Mouse (Mus musculus) heart, adult 2 months (tissue): ENCODE data around the gene Unc13d. TPM values are rescaled to one million over a fixed set of nuclear protein-coding genes. Genes with fewer than 3 reads are reported as not detected.

Experiments used
- DNase-seq, 2 experiments: peaks; one replicate each; pipeline ENCODE4 v3.0.0; 2021
- H3K27ac ChIP-seq: fragments of 200-600 bp; 2 replicates; pipeline ENCODE4 v1.8.1; 2022
- H3K27me3 ChIP-seq: fragments of 200-500 bp; 2 replicates; pipeline ENCODE4 v1.6.1; 2012; ENCODE audit warnings: mild to moderate bottlenecking, low read length, inconsistent platforms, mixed read lengths; ENCODE audit not compliant: control insufficient read depth, insufficient read depth
- H3K36me3 ChIP-seq: fragments of 200-500 bp; 2 replicates; pipeline ENCODE4 v1.6.1; 2012; ENCODE audit warnings: low read length, inconsistent platforms; ENCODE audit not compliant: control insufficient read depth, insufficient read depth
- H3K4me1 ChIP-seq: fragments of 200-500 bp; 2 replicates; pipeline ENCODE4 v1.6.1; 2011; ENCODE audit warnings: low read length; ENCODE audit not compliant: control insufficient read depth, insufficient read depth
- H3K4me3 ChIP-seq: fragments of 200-600 bp; 2 replicates; pipeline ENCODE4 v1.8.1; 2022
- H3K79me2 ChIP-seq: fragments of 200-500 bp; replicated peaks from 2 replicates; pipeline ENCODE4 v1.6.1; 2012; ENCODE audit warnings: mild to moderate bottlenecking, inconsistent platforms, low read length, moderate library complexity, mixed read lengths; ENCODE audit not compliant: control insufficient read depth, insufficient read depth
- H3K9ac ChIP-seq: fragments of 200-500 bp; 2 replicates; pipeline ENCODE4 v1.6.1; 2012; ENCODE audit warnings: low read depth, mild to moderate bottlenecking, control low read depth, inconsistent platforms, low read length, mixed read lengths
- CTCF ChIP-seq: fragments of 200-600 bp; IDR thresholded peaks from 2 replicates; pipeline ENCODE4 v1.8.1; 2022; ENCODE audit warnings: antibody characterized with exemption, mild to moderate bottlenecking, moderate library complexity
- EP300 ChIP-seq: fragments of 200-500 bp; IDR thresholded peaks from 2 replicates; pipeline ENCODE4 v1.6.1; 2011; ENCODE audit warnings: low read depth, low read length, control low read depth; ENCODE audit not compliant: insufficient read depth
- POLR2A ChIP-seq: fragments of 200-500 bp; IDR thresholded peaks from 2 replicates; pipeline ENCODE4 v1.6.1; 2011; ENCODE audit warnings: mild to moderate bottlenecking, low read depth, low read length, control low read depth; ENCODE audit not compliant: insufficient read depth
- WGBS: fragments of 180-500 bp; shearing (Covaris S2); methylation state at CpG from one replicate; pipeline ENCODE4 v1.1.7; 2018; 5-methylcytosine and 5-hydroxymethylcytosine counted together
- intact Hi-C: fragments of 180-260 bp; cut with DNase I; formaldehyde crosslinking; loops from one replicate; pipeline ENCODE4 v1.15.1; 2025
- polyA plus RNA-seq: library from polyadenylated mRNA; depleted of rRNA; stranded (reverse); fragments of >200 nt; gene quantifications from 2 replicates; pipeline ENCODE4 v1.2.3, GENCODE M21; 2012
- total RNA-seq, 2 experiments: library from RNA; stranded (reverse); gene quantifications; 2 replicates each; pipeline ENCODE4 v1.2.3; 2021

Gene Unc13d
- total and polyA plus RNA-seq, 3 experiments = 0.55 to 1.7 (median 1.5) TPM

- DNase-seq = no peak
- no peaks in the 10 kb centered on the region; the same call in 1 of the 2 replicates for H3K79me2 ChIP-seq
- no peak overlapping the region for H3K9ac ChIP-seq
- TF ChIP-seq EP300 = no peak
- TF ChIP-seq POLR2A = no peak
- TF ChIP-seq CTCF = peak; percentile 54
- peak overlapping the region; percentile 98 for H3K27ac ChIP-seq
- intact Hi-C loops = loop anchor here (2.0 kb wide), 1 partner anchor 16 kb away; no protein-coding TSS in a partner anchor
- peaks cover 11% of the 10 kb centered on the region for H3K4me1 ChIP-seq
- 80% methylated on average over 4 of the region's 4 CpGs for WGBS
- no peaks in the 10 kb centered on the region for H3K27me3 ChIP-seq
- no peaks in the 10 kb centered on the region; the same call in 1 of the 2 replicates for H3K36me3 ChIP-seq
- peak overlapping the region; percentile 65; the same call in 1 of the 2 replicates for H3K4me3 ChIP-seq
These were observed 33.3 kb upstream of the Unc13d start for GRCm38 (mm10) chr11:116111067-116111466.

DNA sequence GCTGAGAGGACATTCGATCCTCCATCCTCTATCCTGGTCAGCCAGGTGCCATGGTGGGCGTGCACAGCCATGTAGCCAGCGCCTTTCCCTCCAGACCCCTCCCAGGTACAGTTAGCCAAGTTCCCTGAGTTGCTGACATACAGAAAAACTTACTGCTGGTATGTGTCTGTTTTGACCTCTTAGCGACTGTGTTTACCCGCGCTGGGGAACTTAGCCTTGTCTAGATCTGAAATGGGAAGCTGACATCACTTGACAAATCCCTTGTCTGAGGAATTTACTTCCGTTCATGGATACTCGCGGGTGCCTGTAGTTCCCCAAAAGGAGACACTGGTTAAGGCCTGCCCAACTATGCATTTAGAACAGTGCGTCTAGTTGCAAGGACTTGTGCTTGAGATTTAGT is 32.8 kb upstream of the Unc13d start:
- Histone ChIP-seq H3K9ac (peak overlapping the region; percentile 96), H3K27ac (peak overlapping the region; percentile 98), H3K36me3 (no peaks in the 10 kb centered on the region; the same call in 1 of the 2 replicates), H3K27me3 (no peaks in the 10 kb centered on the region), H3K79me2 (no peaks in the 10 kb centered on the region; the same call in 1 of the 2 replicates), H3K4me3 (peak overlapping the region; percentile 65), H3K4me1 (peaks cover 11% of the 10 kb centered on the region)
- no peak for TF ChIP-seq EP300
- DNase-seq = no peak
- intact Hi-C loops = loop anchor here (2.0 kb wide), 1 partner anchor 16 kb away; no protein-coding TSS in a partner anchor
- 7% methylated on average over 10 of the region's 10 CpGs for WGBS

DNA sequence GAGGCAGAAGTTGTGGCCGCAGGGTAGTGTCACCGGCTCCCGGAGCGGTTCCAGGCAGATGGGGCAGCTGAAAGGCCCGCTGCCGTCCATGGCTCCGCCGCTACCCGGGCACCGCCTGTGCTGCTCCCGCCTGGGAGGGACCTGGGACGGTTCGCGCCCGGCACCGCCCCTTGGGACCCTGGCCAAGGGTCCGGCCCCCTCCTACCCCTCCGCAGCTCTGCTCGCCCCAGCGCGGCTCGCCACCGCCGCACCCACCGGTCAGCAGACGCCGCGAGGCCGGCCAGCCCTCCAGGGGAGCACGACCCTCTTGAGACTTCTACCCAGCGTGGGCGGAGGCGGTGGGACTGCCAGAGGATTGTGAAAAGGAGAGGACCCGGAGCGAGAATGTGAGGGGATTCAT is 32.4 kb upstream of the Unc13d start:
- H3K27ac ChIP-seq = peak overlapping the region; percentile 98
- WGBS = under 1% methylated on average over 35 of the region's 35 CpGs
- peaks cover 11% of the 10 kb centered on the region for H3K4me1 ChIP-seq
- H3K36me3 ChIP-seq = no peaks in the 10 kb centered on the region; the same call in 1 of the 2 replicates
- no peaks in the 10 kb centered on the region for H3K27me3 ChIP-seq
- no peaks in the 10 kb centered on the region; the same call in 1 of the 2 replicates for H3K79me2 ChIP-seq
- peak; percentile 93 to 95 for DNase-seq
- intact Hi-C loops = loop anchor here (2.0 kb wide), 1 partner anchor 15 kb away; no protein-coding TSS in a partner anchor
- peak overlapping the region; percentile 96 for H3K9ac ChIP-seq
- H3K4me3 ChIP-seq = peak overlapping the region; percentile 65
- peak; percentile 85 for TF ChIP-seq POLR2A
- TF ChIP-seq EP300 = no peak

GRCm38 (mm10) chr11:116109441-116110081 is 31.8 kb upstream of the Unc13d start:
- under 1% methylated on average over 67 of the region's 70 CpGs for WGBS
- no peaks in the 10 kb centered on the region for H3K27me3 ChIP-seq
- intact Hi-C loops = loop anchor here (1.0 to 2.0 kb wide), 2 partner anchors 15 to 22 kb away; no protein-coding TSS in a partner anchor
- peak overlapping the region; percentile 98 for H3K27ac ChIP-seq
- H3K36me3 ChIP-seq = peaks cover 3% of the 10 kb centered on the region
- no peak for TF ChIP-seq POLR2A
- peak; percentile 34; the same call in 1 of the 2 replicates for TF ChIP-seq CTCF
- TF ChIP-seq EP300 = no peak
- H3K4me1 ChIP-seq = peaks cover 13% of the 10 kb centered on the region
- peak overlapping the region; percentile 96 for H3K9ac ChIP-seq
- H3K79me2 ChIP-seq = no peaks in the 10 kb centered on the region; the same call in 1 of the 2 replicates
- peak overlapping the region; percentile 65 for H3K4me3 ChIP-seq
- DNase-seq = peak; percentile 72 to 73

GRCm38 (mm10) chr11:116108464-116109137 is 30.8 kb upstream of the Unc13d start:
- Histone ChIP-seq H3K27me3 (no peaks in the 10 kb centered on the region), H3K4me3 (peak overlapping the region; percentile 65), H3K27ac (peak overlapping the region; percentile 98), H3K4me1 (peaks cover 20% of the 10 kb centered on the region), H3K79me2 (no peaks in the 10 kb centered on the region; the same call in 1 of the 2 replicates), H3K9ac (peak overlapping the region; percentile 96), H3K36me3 (peaks cover 4% of the 10 kb centered on the region)
- 9% methylated on average over 23 of the region's 23 CpGs for WGBS
- intact Hi-C loops = loop anchor here (1.0 kb wide), 2 partner anchors 21 to 22 kb away; no protein-coding TSS in a partner anchor
- peak; percentile 84 for TF ChIP-seq POLR2A
- TF ChIP-seq EP300 = peak; percentile 71; the same call in 1 of the 2 replicates
- no peak for TF ChIP-seq CTCF
- peak; percentile 88 to 90 for DNase-seq
